In the genomic region with DNA sequence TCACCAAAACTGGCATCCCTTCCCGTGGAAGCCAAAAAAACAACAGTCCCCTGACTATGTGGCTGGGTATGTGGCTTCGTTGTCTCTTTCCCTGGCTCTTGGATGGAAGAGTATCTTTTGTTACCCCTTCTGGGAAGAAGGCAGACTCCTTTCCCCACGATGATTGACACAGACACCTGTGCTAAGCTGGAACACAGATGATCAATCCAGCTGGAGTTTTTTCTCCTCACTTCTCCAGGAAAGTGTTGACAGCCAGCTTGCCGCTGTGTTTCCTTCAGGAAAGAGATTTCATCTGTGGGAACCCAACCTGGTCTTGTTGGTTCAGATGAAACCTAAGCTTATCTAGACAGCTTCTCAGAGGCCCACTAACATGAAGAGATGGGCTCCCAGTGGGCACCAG, we compare ENCODE assay signal across 34 mouse cellular contexts.
"Had no signal": no experiment of that assay in that cellular context is flagged by ENCODE, and none has a peak within 500 bp of the region (broad histone marks: within the 10 kb centered on the region; RNA-seq: fewer than 3 reads in every experiment).

No protein-coding gene starts in this region.

- ATAC-seq: hindbrain, embryonic 16.5 days; hindbrain, postnatal 0 days; inflammation-experienced regulatory T-cells, adult 6 months; intestine, embryonic 15.5 days; intestine, embryonic 16.5 days; intestine, postnatal 0 days had no signal

- H3K4me2 ChIP-seq: heart, embryonic 11.5 days; heart, embryonic 12.5 days; heart, embryonic 13.5 days; heart, embryonic 15.5 days; hindbrain, embryonic 12.5 days; hindbrain, embryonic 13.5 days; hindbrain, embryonic 14.5 days; hindbrain, embryonic 15.5 days; intestine, embryonic 15.5 days; kidney, embryonic 15.5 days had no signal

- H3K27me3 ChIP-seq: heart, embryonic 12.5 days; heart, embryonic 13.5 days; heart, embryonic 15.5 days; hindbrain, embryonic 12.5 days; hindbrain, embryonic 13.5 days; hindbrain, embryonic 15.5 days; intestine, embryonic 15.5 days; kidney, embryonic 15.5 days had no signal

- DNase-seq: heart, postnatal 10 days; heart, postnatal 36 days; heart, postnatal 4 days; kidney, adult 11 months; kidney, adult 18-20 months; kidney, adult 2 months; kidney, adult 8-10 months; kidney, adult 9 months; kidney, postnatal 14 days; kidney, postnatal 25 days; kidney, postnatal 36 days; kidney, postnatal 4 days; layer of hippocampus, adult 9-11 months; layer of hippocampus, postnatal 36 days had no signal

- H3K9me3 ChIP-seq: heart, embryonic 10.5 days; heart, embryonic 12.5 days; heart, embryonic 15.5 days; hindbrain, embryonic 10.5 days; hindbrain, embryonic 12.5 days; hindbrain, embryonic 13.5 days; hindbrain, embryonic 15.5 days; intestine, embryonic 15.5 days; kidney, embryonic 15.5 days had no signal

- H3K9ac ChIP-seq: heart, embryonic 12.5 days; heart, embryonic 13.5 days; heart, embryonic 15.5 days; hindbrain, embryonic 12.5 days; hindbrain, embryonic 13.5 days; hindbrain, embryonic 14.5 days; hindbrain, embryonic 15.5 days; intestine, embryonic 15.5 days; kidney, embryonic 15.5 days had no signal

- H3K36me3 ChIP-seq: heart, embryonic 10.5 days; heart, embryonic 12.5 days; heart, embryonic 13.5 days; heart, embryonic 15.5 days; hindbrain, embryonic 10.5 days; hindbrain, embryonic 12.5 days; hindbrain, embryonic 13.5 days; hindbrain, embryonic 15.5 days; intestine, embryonic 15.5 days had no signal

- H3K27ac ChIP-seq: heart, embryonic 10.5 days; heart, embryonic 13.5 days; heart, embryonic 15.5 days; hindbrain, embryonic 10.5 days; hindbrain, embryonic 12.5 days; hindbrain, embryonic 13.5 days; hindbrain, embryonic 14.5 days; hindbrain, embryonic 15.5 days; hindbrain, postnatal 0 days; intestine, embryonic 15.5 days; kidney, embryonic 15.5 days; kidney, postnatal 0 days; layer of hippocampus, adult 2 months; left cerebral cortex, adult 2 months had no signal

- H3K4me3 ChIP-seq: heart, embryonic 10.5 days; heart, embryonic 12.5 days; heart, embryonic 13.5 days; heart, embryonic 15.5 days; hindbrain, embryonic 10.5 days; hindbrain, embryonic 12.5 days; hindbrain, embryonic 13.5 days; hindbrain, embryonic 15.5 days; intestine, embryonic 15.5 days; kidney, embryonic 15.5 days; layer of hippocampus, adult 2 months; left cerebral cortex, adult 2 months had no signal
